Mouse (Mus musculus): ENCODE measurements at regions not wholly inside any gene's neighbourhood (a gene's known extent, or its start where the extent isn't known, plus 50 kb on each side); places are given as distances from the start of the nearest gene placed in this dataset.
A peak's percentile ranks its signal among the peaks of the same experiment; 100 is the strongest.

DNA sequence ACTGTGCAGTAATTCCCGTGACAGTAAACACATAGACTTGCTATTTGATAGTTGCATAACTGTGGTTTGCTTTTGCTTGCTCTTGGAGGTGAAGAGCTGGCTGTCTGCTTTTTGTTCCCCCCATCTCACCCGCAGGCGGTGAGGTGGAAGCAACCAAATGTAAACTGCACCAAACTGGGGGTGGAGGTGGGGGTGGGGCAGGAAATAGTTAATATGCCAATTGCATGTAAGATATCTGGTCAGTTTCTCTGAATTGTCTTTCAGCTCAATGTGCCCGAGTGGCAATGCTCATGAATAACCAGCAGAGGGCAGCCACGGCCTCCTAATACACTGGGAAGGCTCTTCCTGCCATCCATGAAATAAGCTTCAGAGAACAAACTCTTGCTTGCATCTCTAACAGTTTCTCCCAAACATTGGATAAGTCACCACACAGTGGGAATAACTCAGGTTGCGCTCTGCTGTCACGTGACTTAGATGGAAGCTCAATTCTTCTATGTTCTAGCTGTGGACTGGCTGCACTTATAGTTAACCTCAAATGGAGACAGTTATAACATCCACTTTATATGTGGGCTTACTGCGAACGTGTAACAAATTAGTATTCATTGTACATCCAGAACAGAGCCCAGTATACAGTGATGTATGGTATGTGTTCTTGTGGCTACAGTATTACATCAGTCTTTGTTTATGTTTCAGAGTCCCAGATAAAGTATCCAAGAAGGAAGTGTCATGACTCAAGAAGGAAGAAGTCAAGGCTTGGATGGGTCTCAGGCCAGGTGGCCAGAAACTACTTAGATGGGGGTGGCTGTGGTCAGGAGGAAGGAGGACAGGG is 62.0 kb upstream of the Egflam start:
- no peaks in the 10 kb centered on the region; the same call in 1 of the 2 replicates for H3K4me1 ChIP-seq (ENCODE audit: control insufficient read depth, insufficient read depth, low read length)
- H3K9me3 ChIP-seq (replicated peaks; ENCODE audit: control insufficient read depth, low read length) = no peaks in the 10 kb centered on the region
- no peak overlapping the region for H3K27ac ChIP-seq (ENCODE audit: low read length)
- no peak overlapping the region for H3K4me3 ChIP-seq (replicated peaks; ENCODE audit: low read length)
- peak; percentile 59; the same call in 1 of the 2 replicates for ATAC-seq (ENCODE audit: insufficient read depth, low FRiP score)
- H3K9ac ChIP-seq (ENCODE audit: low read length) = no peak overlapping the region
- H3K36me3 ChIP-seq (ENCODE audit: control insufficient read depth, insufficient read depth, low read length) = no peaks in the 10 kb centered on the region
- no peak overlapping the region for H3K4me2 ChIP-seq (ENCODE audit: low read depth, low read length)
- WGBS = 21% methylated on average over 9 of the region's 9 CpGs
- H3K27me3 ChIP-seq (ENCODE audit: control insufficient read depth, insufficient read depth, low read length) = no peaks in the 10 kb centered on the region

DNA sequence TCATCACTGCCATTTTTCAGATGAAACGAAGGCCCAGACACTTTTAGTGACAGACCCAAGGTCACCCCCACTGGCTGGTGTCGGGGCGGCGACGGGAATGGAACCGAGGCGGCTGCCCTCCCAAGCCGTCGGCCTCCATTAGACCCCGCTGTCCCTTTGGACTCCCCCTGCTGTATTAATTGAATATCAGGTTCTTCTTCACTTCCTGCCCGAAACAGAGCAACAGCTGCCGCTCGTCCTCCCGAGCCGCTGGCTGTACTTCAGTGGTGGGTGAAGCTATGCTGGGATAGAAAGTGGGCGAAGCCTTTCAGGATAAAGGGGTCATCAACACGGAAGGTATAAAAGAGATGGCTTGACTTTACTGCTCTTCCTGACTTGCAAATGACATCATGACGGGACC is 64.4 kb upstream of the Egflam start:
- H3K9me3 ChIP-seq (replicated peaks; ENCODE audit: control insufficient read depth, low read length) = no peaks in the 10 kb centered on the region
- H3K4me3 ChIP-seq (replicated peaks; ENCODE audit: low read length) = no peak overlapping the region
- H3K27me3 ChIP-seq (ENCODE audit: control insufficient read depth, insufficient read depth, low read length) = no peaks in the 10 kb centered on the region
- no peak overlapping the region for H3K9ac ChIP-seq (ENCODE audit: low read length)
- no peaks in the 10 kb centered on the region for H3K36me3 ChIP-seq (ENCODE audit: control insufficient read depth, insufficient read depth, low read length)
- no peak overlapping the region for H3K4me2 ChIP-seq (ENCODE audit: low read depth, low read length)
- WGBS = 60% methylated on average over 18 of the region's 18 CpGs
- H3K27ac ChIP-seq (ENCODE audit: low read length) = no peak overlapping the region
- ATAC-seq (ENCODE audit: insufficient read depth, low FRiP score) = no peak
- no peaks in the 10 kb centered on the region; the same call in 1 of the 2 replicates for H3K4me1 ChIP-seq (ENCODE audit: control insufficient read depth, insufficient read depth, low read length)

DNA sequence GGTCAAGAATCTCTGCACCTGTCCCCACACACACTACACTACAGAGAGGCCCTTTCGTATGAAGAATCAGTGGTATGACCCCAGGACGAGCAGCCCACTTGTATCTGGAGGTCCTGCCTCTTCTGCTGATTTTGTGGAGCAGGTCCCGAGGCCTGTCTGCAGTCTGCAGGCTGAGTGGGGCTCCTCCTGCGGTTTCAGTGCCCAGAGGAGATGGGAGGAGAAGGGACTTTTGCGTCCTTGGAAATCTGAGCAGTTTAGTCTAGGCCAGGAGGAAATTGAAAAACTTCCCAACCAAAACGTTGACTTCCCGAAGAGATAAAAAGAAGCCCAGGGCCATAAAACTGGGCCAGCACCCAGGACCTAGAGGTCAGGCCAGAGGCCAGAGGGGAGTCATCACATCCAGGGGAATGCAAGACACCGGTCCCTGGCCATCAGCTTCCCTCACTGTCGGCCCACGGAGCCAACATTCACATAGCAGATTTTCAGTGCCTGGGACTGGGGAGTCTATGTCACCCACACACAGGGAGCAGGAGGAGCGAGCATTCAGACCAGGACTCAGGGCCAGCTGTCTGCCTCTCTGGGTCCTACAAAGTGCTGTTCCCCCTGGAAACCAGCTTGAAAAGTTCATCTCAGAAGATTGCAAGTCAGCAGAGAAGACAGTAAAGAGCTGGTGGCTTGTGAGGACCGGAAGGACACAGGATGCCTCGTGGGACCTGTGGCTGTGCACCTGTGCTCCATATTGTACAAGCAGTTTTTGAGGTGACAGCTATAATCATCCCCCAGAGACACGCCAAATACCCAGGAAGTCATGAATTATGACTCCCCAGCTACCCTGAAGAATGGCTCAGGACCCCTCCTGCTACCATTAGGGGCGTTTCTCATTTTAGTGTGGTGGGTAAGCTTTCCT is 65.5 kb upstream of the Egflam start:
- Histone ChIP-seq H3K4me2 (ENCODE audit: low read depth, low read length) (no peak overlapping the region), H3K9me3 (replicated peaks; ENCODE audit: control insufficient read depth, low read length) (no peaks in the 10 kb centered on the region), H3K27ac (ENCODE audit: low read length) (no peak overlapping the region), H3K4me3 (replicated peaks; ENCODE audit: low read length) (no peak overlapping the region), H3K4me1 (ENCODE audit: control insufficient read depth, insufficient read depth, low read length) (no peaks in the 10 kb centered on the region; the same call in 1 of the 2 replicates), H3K36me3 (ENCODE audit: control insufficient read depth, insufficient read depth, low read length) (no peaks in the 10 kb centered on the region), H3K27me3 (ENCODE audit: control insufficient read depth, insufficient read depth, low read length) (no peaks in the 10 kb centered on the region), H3K9ac (ENCODE audit: low read length) (no peak overlapping the region)
- no peak for ATAC-seq (ENCODE audit: insufficient read depth, low FRiP score)
- 68% methylated on average over 15 of the region's 15 CpGs for WGBS

DNA sequence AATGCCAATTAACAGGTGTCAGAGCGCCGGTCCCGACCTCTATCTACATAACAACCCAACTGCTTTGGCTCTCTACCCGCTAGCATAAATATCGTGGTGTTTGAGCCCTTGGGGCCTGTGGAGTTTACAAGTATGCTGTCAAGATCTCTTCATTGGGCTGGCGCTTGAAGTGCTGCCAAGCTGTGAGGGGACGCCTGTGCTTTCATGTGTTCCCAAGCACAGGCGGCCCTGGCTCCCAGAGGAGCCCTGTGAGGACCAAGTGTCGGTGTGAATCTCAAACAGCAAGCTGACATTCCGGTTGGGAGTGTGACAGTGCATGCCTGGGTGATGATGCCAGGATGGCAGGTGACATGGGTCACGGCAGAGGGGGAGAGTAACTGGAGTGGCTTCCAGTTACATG is 82.0 kb upstream of the Egflam start:
- Histone ChIP-seq H3K36me3 (ENCODE audit: control insufficient read depth, insufficient read depth, low read length) (no peaks in the 10 kb centered on the region), H3K27me3 (ENCODE audit: control insufficient read depth, insufficient read depth, low read length) (no peaks in the 10 kb centered on the region), H3K4me3 (replicated peaks; ENCODE audit: low read length) (no peak overlapping the region), H3K4me2 (ENCODE audit: low read depth, low read length) (no peak overlapping the region), H3K27ac (ENCODE audit: low read length) (no peak overlapping the region), H3K9ac (ENCODE audit: low read length) (no peak overlapping the region), H3K4me1 (ENCODE audit: control insufficient read depth, insufficient read depth, low read length) (no peaks in the 10 kb centered on the region), H3K9me3 (replicated peaks; ENCODE audit: control insufficient read depth, low read length) (no peaks in the 10 kb centered on the region)
- ATAC-seq (ENCODE audit: insufficient read depth, low FRiP score) = no peak
- WGBS = 22% methylated on average over 11 of the region's 11 CpGs

DNA sequence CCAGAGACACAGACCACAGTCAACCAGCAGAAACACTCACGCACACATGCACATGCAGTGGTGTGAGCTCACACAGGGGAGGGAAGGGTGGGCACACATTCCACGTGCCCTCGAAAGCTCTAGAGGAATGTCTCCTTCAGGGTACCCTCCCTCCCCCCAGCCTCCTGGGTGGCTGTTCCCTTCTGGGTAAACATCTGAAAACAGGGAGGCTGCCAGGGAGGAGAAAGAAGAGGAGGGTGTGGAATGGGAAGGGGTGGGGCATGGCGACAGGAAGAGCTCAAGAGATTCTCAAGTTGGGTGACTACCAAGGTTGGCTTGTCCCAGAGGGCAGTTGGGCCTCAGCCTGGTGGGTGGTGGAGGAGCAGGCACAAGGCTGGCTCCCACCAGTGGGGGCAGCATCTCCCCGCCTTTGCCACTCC is 82.6 kb upstream of the Egflam start:
- no peak overlapping the region for H3K4me2 ChIP-seq (ENCODE audit: low read depth, low read length)

DNA sequence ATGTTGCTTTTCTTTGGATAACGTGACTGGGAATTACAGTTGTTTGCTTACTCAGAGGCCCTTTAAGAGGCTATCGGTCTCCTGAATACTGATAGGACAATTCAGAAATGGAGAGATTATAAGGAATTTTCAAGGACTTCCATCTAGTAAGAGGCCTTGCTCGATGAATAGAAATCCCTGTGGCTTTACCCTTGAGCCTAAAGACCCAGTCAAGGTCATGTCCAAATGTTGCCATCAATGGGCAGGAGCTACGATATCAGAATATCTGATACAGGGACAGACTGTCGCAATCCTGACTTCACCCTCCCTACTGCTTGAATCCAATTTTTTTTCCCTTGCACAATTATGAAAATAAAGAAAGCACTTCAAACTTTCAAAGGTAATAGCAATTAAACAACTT is 85.5 kb upstream of the Egflam start:
- Histone ChIP-seq H3K4me1 (ENCODE audit: control insufficient read depth, insufficient read depth, low read length) (no peaks in the 10 kb centered on the region), H3K9me3 (replicated peaks; ENCODE audit: control insufficient read depth, low read length) (no peaks in the 10 kb centered on the region), H3K4me3 (replicated peaks; ENCODE audit: low read length) (no peak overlapping the region), H3K9ac (ENCODE audit: low read length) (no peak overlapping the region), H3K36me3 (ENCODE audit: control insufficient read depth, insufficient read depth, low read length) (no peaks in the 10 kb centered on the region), H3K4me2 (ENCODE audit: low read depth, low read length) (no peak overlapping the region), H3K27ac (ENCODE audit: low read length) (no peak overlapping the region), H3K27me3 (ENCODE audit: control insufficient read depth, insufficient read depth, low read length) (no peaks in the 10 kb centered on the region)
- no peak for ATAC-seq (ENCODE audit: insufficient read depth, low FRiP score)
- 53% methylated on average over 5 of the region's 5 CpGs for WGBS

More for the DNA sequence above, 82.6 kb upstream of the Egflam start:
- Histone ChIP-seq H3K9ac (ENCODE audit: low read length) (no peak overlapping the region), H3K4me1 (ENCODE audit: control insufficient read depth, insufficient read depth, low read length) (no peaks in the 10 kb centered on the region), H3K36me3 (ENCODE audit: control insufficient read depth, insufficient read depth, low read length) (no peaks in the 10 kb centered on the region), H3K27ac (ENCODE audit: low read length) (no peak overlapping the region), H3K9me3 (replicated peaks; ENCODE audit: control insufficient read depth, low read length) (no peaks in the 10 kb centered on the region), H3K4me3 (replicated peaks; ENCODE audit: low read length) (no peak overlapping the region), H3K27me3 (ENCODE audit: control insufficient read depth, insufficient read depth, low read length) (no peaks in the 10 kb centered on the region)
- ATAC-seq (ENCODE audit: insufficient read depth, low FRiP score) = no peak
- 48% methylated on average over 5 of the region's 5 CpGs for WGBS

DNA sequence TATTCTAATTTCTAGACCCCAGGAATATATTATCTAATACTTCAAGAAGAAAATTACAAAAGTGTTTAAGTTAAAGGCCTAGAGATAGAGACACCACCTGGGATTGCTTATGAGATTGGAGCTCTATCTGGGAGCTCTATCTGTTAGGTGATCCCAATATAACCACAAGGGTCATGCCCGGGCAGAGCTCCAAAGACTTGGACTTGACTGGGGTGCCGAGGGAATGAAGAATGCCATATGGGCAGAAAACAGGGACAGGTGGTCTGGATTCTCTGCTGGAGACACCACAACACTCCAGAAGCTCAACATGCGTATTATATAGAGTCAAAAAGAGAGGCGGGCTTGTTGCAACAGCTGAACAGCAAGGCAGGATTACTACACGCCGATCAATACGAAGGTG is 92.9 kb upstream of the Egflam start:
- no peak for ATAC-seq (ENCODE audit: insufficient read depth, low FRiP score)
- 95% methylated on average over 7 of the region's 7 CpGs for WGBS
- H3K9ac ChIP-seq (ENCODE audit: low read length) = no peak overlapping the region

DNA sequence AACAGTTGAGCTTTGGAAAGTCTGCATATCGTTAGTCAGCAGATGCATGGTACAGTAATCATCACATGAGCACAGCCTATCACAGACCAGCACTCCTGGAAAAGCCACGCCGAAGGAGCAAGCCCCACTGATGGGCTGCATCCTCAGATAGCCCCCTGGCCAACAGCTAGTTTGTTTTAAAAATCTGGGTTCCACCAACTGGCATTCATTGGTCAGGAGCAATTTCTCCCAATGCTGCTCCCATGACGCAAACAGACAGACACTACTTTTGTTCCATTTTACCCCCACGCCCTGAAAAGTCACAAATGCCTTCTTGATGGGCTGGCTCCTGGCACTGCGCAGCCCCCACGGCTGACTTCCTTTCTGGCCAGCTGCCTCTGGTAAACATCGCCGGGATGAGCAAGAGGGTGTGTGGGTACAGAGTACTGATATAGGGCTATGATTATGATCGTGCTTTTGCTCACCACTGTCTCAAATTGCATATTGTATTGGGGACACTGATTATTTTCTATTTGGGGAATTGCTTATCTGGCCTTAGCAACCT is 95.0 kb upstream of the Egflam start:
- Histone ChIP-seq H3K9ac (ENCODE audit: low read length) (no peak overlapping the region), H3K4me1 (ENCODE audit: control insufficient read depth, insufficient read depth, low read length) (0 out of 2 replicates have a peak, but pooled peaks cover 2% of the 10 kb centered on the region), H3K4me2 (ENCODE audit: low read depth, low read length) (no peak overlapping the region), H3K4me3 (replicated peaks; ENCODE audit: low read length) (no peak overlapping the region), H3K27ac (ENCODE audit: low read length) (no peak overlapping the region), H3K9me3 (replicated peaks; ENCODE audit: control insufficient read depth, low read length) (no peaks in the 10 kb centered on the region), H3K27me3 (ENCODE audit: control insufficient read depth, insufficient read depth, low read length) (no peaks in the 10 kb centered on the region), H3K36me3 (ENCODE audit: control insufficient read depth, insufficient read depth, low read length) (no peaks in the 10 kb centered on the region)
- 69% methylated on average over 10 of the region's 10 CpGs for WGBS
- ATAC-seq (ENCODE audit: insufficient read depth, low FRiP score) = no peak

More for the DNA sequence above, 92.9 kb upstream of the Egflam start:
- no peak overlapping the region for H3K4me3 ChIP-seq (replicated peaks; ENCODE audit: low read length)
- H3K4me1 ChIP-seq (ENCODE audit: control insufficient read depth, insufficient read depth, low read length) = 0 out of 2 replicates have a peak, but pooled peaks cover 2% of the 10 kb centered on the region
- H3K4me2 ChIP-seq (ENCODE audit: low read depth, low read length) = no peak overlapping the region
- no peaks in the 10 kb centered on the region for H3K36me3 ChIP-seq (ENCODE audit: control insufficient read depth, insufficient read depth, low read length)
- H3K27me3 ChIP-seq (ENCODE audit: control insufficient read depth, insufficient read depth, low read length) = no peaks in the 10 kb centered on the region
- no peak overlapping the region for H3K27ac ChIP-seq (ENCODE audit: low read length)
- H3K9me3 ChIP-seq (replicated peaks; ENCODE audit: control insufficient read depth, low read length) = no peaks in the 10 kb centered on the region

DNA sequence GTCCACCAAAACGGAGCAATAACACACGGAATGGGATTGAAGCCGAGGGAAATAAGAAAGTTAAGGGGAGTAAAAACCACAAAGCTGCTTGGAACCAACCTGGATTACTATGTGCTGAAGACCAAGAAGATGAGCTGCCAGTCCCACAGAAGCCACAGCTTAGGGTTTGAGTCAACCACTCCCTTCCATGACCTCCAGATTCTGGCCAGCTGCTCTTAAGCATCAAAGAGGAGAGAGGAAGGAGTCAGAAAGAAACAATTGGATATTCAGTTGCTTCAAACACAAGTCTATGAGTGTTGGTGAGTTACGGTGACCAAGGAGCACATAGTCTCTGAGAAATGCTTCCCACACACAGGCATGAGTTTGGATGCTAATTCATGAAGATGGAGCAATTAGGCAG is 99.7 kb upstream of the Egflam start:
- Histone ChIP-seq H3K27ac (ENCODE audit: low read length) (no peak overlapping the region), H3K9me3 (replicated peaks; ENCODE audit: control insufficient read depth, low read length) (no peaks in the 10 kb centered on the region), H3K36me3 (ENCODE audit: control insufficient read depth, insufficient read depth, low read length) (no peaks in the 10 kb centered on the region), H3K9ac (ENCODE audit: low read length) (no peak overlapping the region), H3K4me2 (ENCODE audit: low read depth, low read length) (no peak overlapping the region), H3K27me3 (ENCODE audit: control insufficient read depth, insufficient read depth, low read length) (no peaks in the 10 kb centered on the region), H3K4me1 (ENCODE audit: control insufficient read depth, insufficient read depth, low read length) (no peaks in the 10 kb centered on the region), H3K4me3 (replicated peaks; ENCODE audit: low read length) (no peak overlapping the region)
- WGBS = 90% methylated on average over 4 of the region's 4 CpGs
- ATAC-seq (ENCODE audit: insufficient read depth, low FRiP score) = no peak
